Mouse (Mus musculus): ENCODE data around the gene G6pc3.
A peak's percentile ranks its signal among the peaks of the same experiment; 100 is the strongest.

Gene G6pc3

DNA sequence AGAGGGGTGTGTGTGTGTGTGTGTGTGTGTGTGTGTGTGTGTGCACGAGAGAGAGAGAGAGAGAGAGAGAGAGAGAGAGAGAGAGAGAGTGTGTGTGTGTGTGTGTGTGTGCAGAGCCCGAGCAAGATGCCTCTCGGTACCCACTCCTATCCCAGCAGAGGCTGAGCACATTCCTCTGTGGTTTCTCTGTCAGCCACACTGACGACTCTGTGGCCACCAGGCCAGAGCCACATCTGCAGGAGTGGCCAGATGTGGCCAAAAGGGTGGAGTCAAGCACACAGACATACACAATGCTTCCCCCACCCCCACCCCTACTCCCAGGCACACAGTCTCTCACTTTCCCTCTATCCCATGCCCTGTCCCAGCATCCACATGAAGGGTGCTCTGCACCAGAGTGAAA, 19.4 kb downstream of the G6pc3 start:
- TF ChIP-seq GATA4 (IDR thresholded peaks at IDR 0.05; ENCODE audit: insufficient replicate concordance, low read length): no peak

- no peak for TF ChIP-seq GATA4 (IDR thresholded peaks at IDR 0.05; ENCODE audit: insufficient replicate concordance, low read length)
Measured at GRCm38 (mm10) chr11:102209742-102210141, 20.3 kb downstream of the G6pc3 start.

- no peak for TF ChIP-seq GATA4 (IDR thresholded peaks at IDR 0.05; ENCODE audit: insufficient replicate concordance, low read length)
Measured at GRCm38 (mm10) chr11:102210185-102210584, 20.8 kb downstream of the G6pc3 start.

DNA sequence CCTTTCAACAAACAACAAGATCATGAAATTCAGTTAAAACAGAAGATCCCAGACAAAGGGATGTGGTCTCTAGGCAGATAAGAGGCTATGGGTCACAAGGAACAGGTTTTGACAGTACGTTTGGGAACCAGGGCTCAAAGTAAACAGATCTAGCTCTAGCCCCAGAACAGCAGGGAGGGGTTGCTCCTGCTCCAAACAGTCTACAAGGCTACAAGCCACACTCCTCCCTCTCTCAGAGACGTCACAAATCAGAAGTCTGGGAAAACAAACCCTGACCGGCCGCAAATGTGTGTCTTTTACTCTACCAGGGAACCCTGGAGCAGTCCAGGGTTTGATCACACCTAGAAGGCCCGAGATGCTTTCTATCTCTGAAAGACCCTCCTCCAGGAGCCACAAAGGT, 21.6 kb downstream of the G6pc3 start:
- no peak for TF ChIP-seq GATA4 (IDR thresholded peaks at IDR 0.05; ENCODE audit: insufficient replicate concordance, low read length)

- TF ChIP-seq GATA4 (IDR thresholded peaks at IDR 0.05; ENCODE audit: insufficient replicate concordance, low read length): no peak
Measured at GRCm38 (mm10) chr11:102211936-102212341, 22.5 kb downstream of the G6pc3 start.

GRCm38 (mm10) chr11:102214430-102215156, 25.2 kb downstream of the G6pc3 start:
- TF ChIP-seq GATA4 (IDR thresholded peaks at IDR 0.05; ENCODE audit: insufficient replicate concordance, low read length): no peak

DNA sequence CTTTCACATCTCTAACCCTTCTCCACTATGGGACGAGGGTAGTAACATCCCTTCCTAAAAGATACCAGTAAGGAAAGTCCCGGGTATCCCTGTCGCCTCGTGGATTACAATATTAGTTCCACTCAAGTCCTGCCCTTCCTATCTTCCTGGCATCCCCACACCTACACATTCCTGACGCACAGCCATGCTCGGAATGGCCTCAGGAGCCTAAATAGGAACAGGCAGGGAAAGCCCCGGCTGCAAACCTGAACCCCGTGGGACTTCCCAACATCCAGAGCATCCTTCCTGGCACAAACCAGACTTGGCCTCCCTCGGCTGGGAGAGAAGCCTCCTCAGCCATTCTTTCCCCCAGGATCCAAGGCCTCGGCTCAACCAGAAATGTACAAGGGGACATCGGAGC, 26.1 kb downstream of the G6pc3 start:
- no peak for TF ChIP-seq GATA4 (IDR thresholded peaks at IDR 0.05; ENCODE audit: insufficient replicate concordance, low read length)

DNA sequence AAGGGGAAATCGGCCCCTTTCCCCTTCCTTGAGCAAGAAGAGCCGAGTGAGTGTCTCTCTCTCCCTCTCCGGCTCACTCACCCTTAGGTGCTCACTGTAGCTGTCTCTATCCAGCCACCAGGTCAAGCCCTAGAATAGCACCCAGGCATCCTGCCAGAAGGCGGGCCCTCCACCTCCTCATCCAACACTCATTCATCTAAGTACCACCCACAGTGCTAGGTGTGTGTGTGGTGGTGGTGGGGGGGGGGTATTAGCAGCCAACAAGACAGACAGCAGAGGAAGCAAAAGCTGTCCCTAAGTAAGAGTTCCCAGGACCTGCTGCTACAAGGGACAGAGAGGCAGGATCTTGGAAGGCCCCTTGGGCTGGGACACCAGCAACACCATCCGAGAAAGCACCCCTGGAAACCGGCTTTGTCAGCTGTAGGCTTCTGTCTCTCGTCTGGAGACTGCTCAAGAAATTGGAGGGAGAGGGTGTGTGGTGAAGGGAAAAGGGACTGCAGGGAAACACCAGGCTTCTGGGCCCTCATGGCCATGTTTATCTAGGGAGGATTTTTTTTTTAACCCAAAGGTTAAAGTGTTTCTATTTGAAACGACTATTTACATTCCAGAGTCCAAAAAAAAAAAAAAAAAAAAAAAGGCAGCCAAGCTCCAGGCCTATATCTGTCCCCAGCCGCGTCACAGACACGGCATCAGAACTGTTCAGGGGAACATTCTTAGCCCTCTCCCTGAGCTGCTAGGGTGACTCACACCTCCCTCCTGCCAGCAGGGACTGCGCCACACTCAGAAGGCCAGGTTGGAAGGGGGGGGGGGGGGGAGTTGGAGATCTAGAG, 26.9 kb downstream of the G6pc3 start:
- TF ChIP-seq GATA4 (IDR thresholded peaks at IDR 0.05; ENCODE audit: insufficient replicate concordance, low read length): no peak

DNA sequence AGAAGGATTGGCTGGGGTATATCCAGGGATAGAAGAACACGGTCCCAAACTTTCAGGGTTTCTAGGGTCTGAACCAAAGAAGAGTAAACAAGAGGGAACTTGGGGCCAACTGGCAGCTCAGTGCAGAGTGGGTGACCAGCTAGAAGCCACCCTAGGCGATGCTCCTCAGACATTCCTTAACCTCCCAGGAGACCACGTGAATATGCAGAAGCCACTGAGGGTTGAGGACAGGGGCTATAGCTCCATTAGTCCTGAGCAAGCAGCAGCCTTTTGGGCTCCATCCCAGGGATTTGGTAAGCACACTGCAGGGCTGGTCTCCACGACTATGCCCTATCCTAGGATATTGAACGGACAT, 27.4 kb downstream of the G6pc3 start:
- no peak for TF ChIP-seq GATA4 (IDR thresholded peaks at IDR 0.05; ENCODE audit: insufficient replicate concordance, low read length)

- TF ChIP-seq GATA4 (IDR thresholded peaks at IDR 0.05; ENCODE audit: insufficient replicate concordance, low read length): no peak
Measured at GRCm38 (mm10) chr11:102217396-102217795, 28.0 kb downstream of the G6pc3 start.

DNA sequence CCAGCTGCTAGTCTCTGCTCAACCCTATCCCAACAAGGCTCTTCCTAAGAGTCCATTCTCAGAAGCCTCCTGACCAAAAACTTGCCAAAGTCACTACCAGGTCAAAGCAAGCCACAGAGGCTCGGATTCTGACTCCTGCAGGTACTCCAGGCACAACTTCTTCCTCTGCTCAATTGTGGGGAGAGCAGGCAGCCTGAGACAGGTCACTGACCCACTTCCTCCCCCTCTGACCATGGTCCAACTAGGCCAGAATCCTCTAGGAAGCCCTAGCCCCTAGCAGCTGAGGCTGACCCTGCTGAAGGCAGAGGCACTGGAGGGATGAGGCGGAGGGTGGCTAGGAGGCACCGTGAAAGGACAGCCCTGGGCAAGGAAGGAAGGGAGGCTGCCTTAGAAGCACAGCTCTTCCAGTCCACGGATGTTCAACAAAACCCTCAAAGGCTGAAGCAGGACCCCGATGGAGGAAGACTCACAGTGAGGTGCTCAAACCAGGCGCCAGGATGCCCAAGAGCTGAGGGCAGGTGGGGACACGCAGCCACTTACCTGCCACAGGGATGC, 28.5 kb downstream of the G6pc3 start:
- TF ChIP-seq GATA4 (IDR thresholded peaks at IDR 0.05; ENCODE audit: insufficient replicate concordance, low read length): no peak

DNA sequence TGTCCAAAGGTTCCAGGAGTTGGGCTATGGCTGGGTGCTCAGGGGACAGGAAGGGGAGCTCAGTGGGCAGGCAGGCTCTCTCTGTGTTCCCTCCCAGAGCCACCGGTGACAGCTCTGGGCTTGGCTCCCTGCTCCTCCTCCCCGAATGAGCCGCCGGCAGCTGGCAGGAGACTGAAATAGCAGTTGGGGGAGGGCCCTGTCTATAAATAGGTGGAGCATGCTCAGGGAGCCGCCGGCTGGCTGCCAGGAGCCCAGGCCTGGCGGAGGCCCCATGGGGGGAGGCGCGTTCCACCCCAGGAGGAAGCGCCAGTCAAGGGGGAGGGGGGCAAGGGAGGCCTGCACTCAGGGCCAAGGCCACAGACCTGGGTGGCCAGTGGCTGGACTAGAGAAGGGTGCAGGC, 29.4 kb downstream of the G6pc3 start:
- peak; percentile 74; the same call in 1 of the 2 replicates for TF ChIP-seq GATA4 (IDR thresholded peaks at IDR 0.05; ENCODE audit: insufficient replicate concordance, low read length)

DNA sequence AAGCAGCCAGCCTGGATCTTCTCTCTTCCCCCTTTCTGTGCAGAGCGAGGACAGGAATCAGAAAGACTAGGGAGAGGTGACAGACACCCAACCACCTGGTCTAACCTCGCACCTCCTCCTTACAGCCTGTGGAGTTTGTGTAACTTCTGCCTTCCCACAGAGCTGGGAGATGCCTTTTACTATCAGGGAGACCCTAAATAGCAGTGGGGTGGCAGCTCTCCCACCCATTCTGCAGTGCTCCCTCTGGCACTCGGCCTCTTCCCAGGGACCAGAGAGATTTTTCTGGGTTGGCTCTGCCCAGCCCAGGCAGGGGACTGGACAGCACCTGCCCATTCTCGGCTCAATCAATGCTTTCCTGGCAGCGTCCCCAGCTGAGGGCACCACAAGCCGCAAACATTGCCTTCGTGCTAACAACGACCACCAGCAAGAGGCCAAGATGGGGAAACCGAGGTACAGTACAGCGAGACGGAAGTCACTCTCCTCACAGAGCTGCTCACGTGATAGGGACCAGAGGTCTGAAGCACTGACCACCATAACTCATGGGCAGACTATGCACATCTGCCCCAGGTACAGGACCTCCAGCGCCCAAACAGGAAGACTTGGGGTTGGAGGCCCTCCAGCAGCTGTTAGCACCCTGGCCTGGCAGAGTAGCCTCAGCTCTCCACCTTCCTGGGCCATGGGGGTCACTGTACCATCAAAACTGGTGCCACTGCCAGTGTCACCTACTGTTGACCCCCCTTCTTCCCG, 30.0 kb downstream of the G6pc3 start:
- TF ChIP-seq GATA4 (IDR thresholded peaks at IDR 0.05; ENCODE audit: insufficient replicate concordance, low read length): no peak

- TF ChIP-seq GATA4 (IDR thresholded peaks at IDR 0.05; ENCODE audit: insufficient replicate concordance, low read length): no peak
Measured at GRCm38 (mm10) chr11:102219994-102220346, 30.6 kb downstream of the G6pc3 start.

GRCm38 (mm10) chr11:102220451-102220850, 31.0 kb downstream of the G6pc3 start:
- TF ChIP-seq GATA4 (IDR thresholded peaks at IDR 0.05; ENCODE audit: insufficient replicate concordance, low read length): no peak
